22 mouse cellular contexts compared by ENCODE assay signal in genomic region chr4:124511761-124512160, GRCm38 (mm10).
DNase-seq lines count a peak whose midpoint lies in the region; ATAC-seq and TF ChIP-seq lines count a peak whose summit lies in the region.
"Had no signal": no experiment of that assay in that cellular context is flagged by ENCODE, and none has a peak within 500 bp of the region (broad histone marks: within the 10 kb centered on the region; RNA-seq: fewer than 3 reads in every experiment).

No protein-coding gene starts in this region.

- 52% methylated on average over 16 of the region's 16 CpGs for WGBS in forebrain, postnatal 0 days
- 64% methylated on average over 16 of the region's 16 CpGs for WGBS in forebrain, embryonic 14.5 days
- 78% methylated on average over 16 of the region's 16 CpGs for whole genome bisulfite sequencing in hindbrain, embryonic 14.5 days

- peak; percentile 78 for ATAC-seq in forebrain, postnatal 0 days
- no peak for ATAC-seq in forebrain, embryonic 14.5 days
- no peak for ATAC-seq in hindbrain, embryonic 14.5 days (ENCODE audit: low FRiP score)
- ATAC-seq: forebrain, embryonic 15.5 days; intestine, embryonic 15.5 days; liver, postnatal 0 days had no signal

- no peaks in the 10 kb centered on the region for H3K4me1 ChIP-seq in forebrain, postnatal 0 days (ENCODE audit: insufficient read depth)
- peaks cover 2% of the 10 kb centered on the region; the same call in 1 of the 2 replicates for H3K4me1 ChIP-seq in forebrain, embryonic 14.5 days (ENCODE audit: control insufficient read depth, insufficient read depth, low read length)
- no peaks in the 10 kb centered on the region for H3K4me1 ChIP-seq in hindbrain, embryonic 14.5 days (replicated peaks; ENCODE audit: control insufficient read depth, insufficient read depth, low read length)
- H3K4me1 ChIP-seq: intestine, embryonic 15.5 days; stomach, embryonic 15.5 days had no signal

- no peak overlapping the region for H3K4me3 ChIP-seq in forebrain, postnatal 0 days (ENCODE audit: low read depth, low read length)
- no peak overlapping the region for H3K4me3 ChIP-seq in forebrain, embryonic 14.5 days (ENCODE audit: low read depth, low read length)
- no peak overlapping the region for H3K4me3 ChIP-seq in hindbrain, embryonic 14.5 days (replicated peaks; ENCODE audit: low read length)
- H3K4me3 ChIP-seq: erythroblast, embryonic 14.5 days; forebrain, embryonic 15.5 days; hindbrain, embryonic 13.5 days; intestine, embryonic 15.5 days; neural tube, embryonic 12.5 days; stomach, embryonic 15.5 days had no signal

- no peaks in the 10 kb centered on the region for H3K36me3 ChIP-seq in forebrain, postnatal 0 days (ENCODE audit: insufficient read depth)
- H3K36me3 ChIP-seq in forebrain, embryonic 14.5 days (ENCODE audit: control insufficient read depth, insufficient read depth, low read length), result no peaks in the 10 kb centered on the region
- no peaks in the 10 kb centered on the region for H3K36me3 ChIP-seq in hindbrain, embryonic 14.5 days (replicated peaks; ENCODE audit: control insufficient read depth, insufficient read depth)
- H3K36me3 ChIP-seq: forebrain, embryonic 15.5 days; hindbrain, embryonic 13.5 days; intestine, embryonic 15.5 days; neural tube, embryonic 12.5 days; stomach, embryonic 15.5 days had no signal

- no peaks in the 10 kb centered on the region for H3K9me3 ChIP-seq in forebrain, postnatal 0 days (ENCODE audit: low read length)
- H3K9me3 ChIP-seq in forebrain, embryonic 14.5 days (replicated peaks; ENCODE audit: control insufficient read depth, low read length), result no peaks in the 10 kb centered on the region
- H3K9me3 ChIP-seq in hindbrain, embryonic 14.5 days (ENCODE audit: control insufficient read depth, low read length), result no peaks in the 10 kb centered on the region
- H3K9me3 ChIP-seq: forebrain, embryonic 15.5 days; hindbrain, embryonic 13.5 days; intestine, embryonic 15.5 days; neural tube, embryonic 12.5 days; stomach, embryonic 15.5 days had no signal

- H3K27me3 ChIP-seq in forebrain, postnatal 0 days (ENCODE audit: insufficient read depth, low read length), result no peaks in the 10 kb centered on the region
- H3K27me3 ChIP-seq in forebrain, embryonic 14.5 days (replicated peaks; ENCODE audit: control insufficient read depth, insufficient read depth, low read length), result no peaks in the 10 kb centered on the region
- 0 out of 2 replicates have a peak, but pooled peaks cover 3% of the 10 kb centered on the region for H3K27me3 ChIP-seq in hindbrain, embryonic 14.5 days (ENCODE audit: control insufficient read depth, insufficient read depth, low read length)
- H3K27me3 ChIP-seq: forebrain, embryonic 15.5 days; intestine, embryonic 15.5 days had no signal

- TF ChIP-seq CTCF in forebrain, postnatal 0 days (IDR thresholded peaks at IDR 0.05; ENCODE audit: low read depth), result no peak

- H3K4me2 ChIP-seq in forebrain, postnatal 0 days (ENCODE audit: low read depth), result no peak overlapping the region
- H3K4me2 ChIP-seq in forebrain, embryonic 14.5 days (ENCODE audit: low read length), result no peak overlapping the region
- H3K4me2 ChIP-seq in hindbrain, embryonic 14.5 days (replicated peaks), result no peak overlapping the region
- H3K4me2 ChIP-seq: forebrain, embryonic 15.5 days; hindbrain, embryonic 13.5 days; intestine, embryonic 15.5 days; neural tube, embryonic 12.5 days; stomach, embryonic 15.5 days had no signal

- H3K27ac ChIP-seq in forebrain, postnatal 0 days (ENCODE audit: low read depth, low read length), result no peak overlapping the region
- no peak overlapping the region for H3K27ac ChIP-seq in forebrain, embryonic 14.5 days (ENCODE audit: low read depth, low read length)
- H3K27ac ChIP-seq in hindbrain, embryonic 14.5 days, result no peak overlapping the region
- H3K27ac ChIP-seq: forebrain, embryonic 15.5 days; hindbrain, embryonic 13.5 days; intestine, embryonic 15.5 days; neural tube, embryonic 12.5 days; stomach, embryonic 15.5 days had no signal

- H3K9ac ChIP-seq in forebrain, postnatal 0 days, result no peak overlapping the region
- no peak overlapping the region for H3K9ac ChIP-seq in forebrain, embryonic 14.5 days (ENCODE audit: low read length)
- H3K9ac ChIP-seq in hindbrain, embryonic 14.5 days, result no peak overlapping the region
- H3K9ac ChIP-seq: forebrain, embryonic 15.5 days; hindbrain, embryonic 13.5 days; intestine, embryonic 15.5 days; liver, postnatal 0 days; neural tube, embryonic 12.5 days; stomach, embryonic 15.5 days had no signal

- peak; percentile 61 for DNase-seq in forebrain, postnatal 0 days
- DNase-seq in forebrain, embryonic 14.5 days (ENCODE audit: low spot score), result no peak
- peak; percentile 13 to 14 for DNase-seq in frontal cortex, postnatal 14 days (ENCODE audit: low spot score in 2 of 2)
- DNase-seq in layer of hippocampus, postnatal 14 days (ENCODE audit: low spot score in 2 of 2), result peak; percentile 35 to 67
- peak; percentile 69 to 71 for DNase-seq in right cerebral cortex, postnatal 10 days (ENCODE audit: low spot score in 2 of 2)
- DNase-seq in spleen, postnatal 4 days (ENCODE audit: low spot score in 2 of 2), result no peak
- no peak for DNase-seq in hindbrain, embryonic 14.5 days (ENCODE audit: low spot score)
- no peak for DNase-seq in ovary, postnatal 14 days (ENCODE audit: low spot score)
- DNase-seq: adrenal gland, postnatal 10 days; B cell, adult 2 months; cerebellum, adult 9-10 months; gastrocnemius, postnatal 10 days; heart, adult 18-20 months; liver, postnatal 0 days; lung, postnatal 14 days; thymus, postnatal 14 days had no signal

Comparison
In these comparisons a context has a peak if more than half of its experiments do, and no peak if none do; other contexts are left out.
1. DNase-seq: peak in forebrain, postnatal 0 days (single experiment), frontal cortex, postnatal 14 days (2 of 2), layer of hippocampus, postnatal 14 days (2 of 2) and right cerebral cortex, postnatal 10 days (2 of 2); none in forebrain, embryonic 14.5 days (single experiment), spleen, postnatal 4 days (0 of 2), hindbrain, embryonic 14.5 days (single experiment) and ovary, postnatal 14 days (single experiment).